Mouse (Mus musculus) lung, embryonic 14.5 days (tissue): ENCODE measurements around the gene Rapgefl1. TPM values are rescaled to one million over a fixed set of nuclear protein-coding genes. Genes with fewer than 3 reads are reported as not detected.

Source experiments
- ATAC-seq: fragments of 200-750 bp; cut with Nextera tagmentation; 2 replicates; pipeline ENCODE4 v1.8.0; 2017; ENCODE audit warnings: mild to moderate bottlenecking, moderate TSS enrichment, moderate library complexity; ENCODE audit not compliant: insufficient read depth
- DNase-seq: peaks from one replicate; pipeline ENCODE4 v3.0.0-alpha.2; 2015
- H3K27ac ChIP-seq: fragments of 300-500 bp; sonication (generic); 2 replicates; pipeline ENCODE4 v1.5.1; 2014; ENCODE audit warnings: low read depth, mild to moderate bottlenecking, moderate library complexity
- H3K27me3 ChIP-seq: fragments of 300-500 bp; sonication (generic); 2 replicates; pipeline ENCODE4 v1.6.1; 2014; ENCODE audit warnings: low read length, control low read depth; ENCODE audit not compliant: insufficient read depth
- H3K36me3 ChIP-seq: fragments of 300-500 bp; sonication (generic); 2 replicates; pipeline ENCODE4 v1.6.1; 2014; ENCODE audit warnings: control low read depth; ENCODE audit not compliant: insufficient read depth
- H3K4me1 ChIP-seq: fragments of 300-500 bp; sonication (generic); 2 replicates; pipeline ENCODE4 v1.6.1; 2014; ENCODE audit warnings: antibody characterized with exemption, control low read depth; ENCODE audit not compliant: insufficient read depth
- H3K4me2 ChIP-seq: fragments of 300-500 bp; sonication (generic); 2 replicates; pipeline ENCODE4 v1.6.1; 2014; ENCODE audit warnings: mild to moderate bottlenecking
- H3K4me3 ChIP-seq: fragments of 300-500 bp; sonication (generic); 2 replicates; pipeline ENCODE4 v1.5.1; 2014; ENCODE audit warnings: low read depth, low read length
- H3K9ac ChIP-seq: fragments of 300-500 bp; sonication (generic); 2 replicates; pipeline ENCODE4 v1.6.1; 2014
- H3K9me3 ChIP-seq: fragments of 300-500 bp; sonication (generic); 2 replicates; pipeline ENCODE4 v1.6.1; 2016; ENCODE audit warnings: low read depth, low read length, control low read depth
- CTCF ChIP-seq: IDR thresholded peaks from 2 replicates; pipeline ENCODE4 v1.5.1; 2016; ENCODE audit warnings: antibody characterized with exemption, low read depth
- WGBS: fragments of 180-500 bp; shearing (Covaris S2); extraction: QIAGEN DNeasy Blood & Tissue Kit; methylation state at CpG from one replicate; pipeline ENCODE4 v1.1.7; 2014; 5-methylcytosine and 5-hydroxymethylcytosine counted together
- polyA plus RNA-seq: library from polyadenylated mRNA; unstranded; fragments of >200 nt; fragmentation: Nextera tagmentation; extraction: Ambion mirVana; gene quantifications from 2 replicates; pipeline ENCODE4 v1.2.1, GENCODE M21; 2014

The Rapgefl1 gene
- polyA plus RNA-seq, 1 experiment from 2014 or later = 2.1 TPM

DNA sequence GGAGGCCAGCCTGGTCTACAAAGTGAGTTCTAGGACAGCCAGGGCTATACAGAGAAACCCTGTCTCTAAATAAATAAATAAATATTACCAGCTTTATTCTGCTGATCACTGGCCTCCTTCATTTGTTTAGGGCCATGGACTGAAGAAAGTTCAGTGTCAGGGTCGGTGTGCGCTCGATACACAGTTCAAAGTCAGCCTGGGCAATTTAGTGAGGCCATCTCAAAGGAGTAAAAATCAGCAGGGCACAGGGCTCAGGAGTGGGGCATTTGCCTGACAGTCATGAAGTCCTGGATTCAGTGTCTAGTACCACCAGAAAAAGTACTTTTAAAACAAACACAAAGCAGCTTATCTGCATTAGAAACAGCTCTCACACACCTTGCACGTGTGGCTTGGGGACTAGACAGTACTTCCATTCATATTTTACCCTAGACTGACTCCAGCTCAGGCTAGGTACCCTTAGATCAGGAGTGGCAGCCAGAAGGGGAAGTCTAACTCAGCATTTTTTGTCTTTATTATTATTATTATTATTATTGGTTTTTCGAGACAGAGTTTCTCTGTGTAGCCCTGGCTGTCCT lies 45.9 kb upstream of the Rapgefl1 start:
- ATAC-seq (no peak), DNase-seq (no peak)
- H3K4me3 ChIP-seq = no peak overlapping the region
- no peaks in the 10 kb centered on the region for H3K9me3 ChIP-seq
- no peaks in the 10 kb centered on the region for H3K36me3 ChIP-seq
- peaks cover 24% of the 10 kb centered on the region for H3K4me1 ChIP-seq
- no peak overlapping the region for H3K27ac ChIP-seq
- H3K4me2 ChIP-seq = no peak overlapping the region
- no peak overlapping the region for H3K9ac ChIP-seq
- 76% methylated on average over 5 of the region's 5 CpGs for WGBS
- TF ChIP-seq CTCF = no peak
- H3K27me3 ChIP-seq = no peaks in the 10 kb centered on the region

- Histone ChIP-seq H3K27ac (no peak overlapping the region), H3K9ac (no peak overlapping the region), H3K36me3 (no peaks in the 10 kb centered on the region), H3K9me3 (no peaks in the 10 kb centered on the region), H3K4me1 (peaks cover 16% of the 10 kb centered on the region), H3K27me3 (no peaks in the 10 kb centered on the region), H3K4me2 (no peak overlapping the region), H3K4me3 (no peak overlapping the region)
- ATAC-seq = no peak
- no peak for TF ChIP-seq CTCF
- DNase-seq = no peak
- WGBS = 65% methylated on average over 1 of the region's 1 CpGs
These were observed 45.1 kb upstream of the Rapgefl1 start for GRCm38 (mm10) chr11:98791448-98791847.

GRCm38 (mm10) chr11:98792081-98792480 lies 44.5 kb upstream of the Rapgefl1 start:
- ATAC-seq (no peak), DNase-seq (no peak)
- no peaks in the 10 kb centered on the region for H3K9me3 ChIP-seq
- TF ChIP-seq CTCF = no peak
- H3K4me1 ChIP-seq = peaks cover 15% of the 10 kb centered on the region
- H3K9ac ChIP-seq = no peak overlapping the region
- H3K27me3 ChIP-seq = no peaks in the 10 kb centered on the region
- H3K36me3 ChIP-seq = no peaks in the 10 kb centered on the region
- 11% methylated on average over 4 of the region's 4 CpGs for WGBS
- H3K4me2 ChIP-seq = no peak overlapping the region
- H3K27ac ChIP-seq = no peak overlapping the region
- H3K4me3 ChIP-seq = no peak overlapping the region

DNA sequence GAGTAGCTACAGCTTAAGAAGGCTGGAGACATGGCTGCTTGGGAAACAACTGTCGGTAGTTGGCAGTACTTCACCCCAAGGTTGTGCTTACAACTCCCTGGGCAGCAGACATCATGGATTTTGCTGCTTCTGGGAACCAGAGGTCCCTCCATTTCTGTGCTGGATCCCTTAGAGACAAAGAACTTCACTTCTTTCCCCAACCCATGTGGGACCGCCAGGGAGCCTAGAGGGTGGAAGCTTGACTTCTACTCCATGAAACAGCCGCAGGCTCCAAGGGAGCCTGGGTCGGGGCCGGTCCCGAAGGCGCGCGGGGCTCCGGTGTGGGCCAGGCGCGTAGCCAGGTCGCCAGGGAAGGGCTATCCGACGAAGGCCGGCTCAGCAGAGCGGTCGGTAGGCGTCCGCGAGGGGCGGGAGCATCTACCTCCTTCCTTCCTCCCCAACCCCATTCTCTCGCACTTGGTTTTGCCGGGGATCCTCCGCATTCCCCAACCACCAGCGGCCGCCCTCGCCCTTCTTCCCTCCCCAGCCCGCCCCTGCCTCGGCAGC lies 42.0 kb upstream of the Rapgefl1 start:
- Histone ChIP-seq H3K27ac (peak overlapping the region; percentile 100), H3K4me2 (peak overlapping the region; percentile 85), H3K27me3 (no peaks in the 10 kb centered on the region), H3K4me3 (peak overlapping the region; percentile 100), H3K9me3 (no peaks in the 10 kb centered on the region), H3K9ac (peak overlapping the region; percentile 99), H3K36me3 (peaks cover 23% of the 10 kb centered on the region), H3K4me1 (peaks cover 21% of the 10 kb centered on the region)
- WGBS = under 1% methylated on average over 30 of the region's 30 CpGs
- DNase-seq (peak; percentile 79), ATAC-seq (peak; percentile 68)
- peak; percentile 45 for TF ChIP-seq CTCF

DNA sequence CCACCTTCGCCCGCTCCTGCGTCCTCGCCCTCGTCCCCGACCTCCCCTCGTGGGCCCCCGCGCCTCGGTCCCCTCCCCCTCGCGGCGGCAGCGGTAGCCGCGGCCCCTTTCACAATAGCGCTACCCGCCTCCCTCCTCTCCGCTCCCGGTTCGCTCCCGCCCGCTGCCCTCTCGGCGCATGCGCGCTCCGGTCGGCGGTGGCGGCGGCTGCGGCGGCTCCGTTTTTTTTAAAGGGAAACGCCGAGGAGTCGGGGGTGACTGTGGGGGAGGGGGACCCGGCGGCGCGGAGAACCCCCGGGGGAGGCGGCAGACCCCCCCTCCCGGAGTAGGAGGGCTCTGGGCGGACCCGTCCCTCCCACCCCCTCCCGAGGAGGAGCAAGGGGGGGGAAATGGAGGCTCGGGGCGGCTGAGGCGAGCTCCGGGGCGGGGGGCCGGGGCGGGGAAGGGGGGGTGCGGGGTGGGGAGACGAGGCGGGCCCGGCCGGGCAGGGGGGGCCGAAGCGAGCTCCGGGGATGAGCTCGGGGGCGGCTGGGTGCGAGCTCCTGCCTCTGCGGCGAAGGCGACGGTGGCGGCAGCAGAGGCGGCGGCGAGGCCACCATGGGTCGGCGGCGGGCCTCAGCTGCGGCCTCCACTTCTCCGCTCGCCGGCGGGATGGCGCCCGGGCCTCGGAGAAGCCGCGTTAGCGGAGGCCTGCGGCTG lies 41.4 kb upstream of the Rapgefl1 start, which contains the start of gene Msl1:
Gene Msl1, plus strand, starts transcription at position 502 of the 699 bp plus-strand sequence.
- peaks cover 29% of the 10 kb centered on the region for H3K36me3 ChIP-seq
- H3K27ac ChIP-seq = peak within 1 kb of the TSS; percentile 100
- WGBS = 0% methylated on average over 50 of the region's 89 CpGs
- TF ChIP-seq CTCF = no peak
- H3K9ac ChIP-seq = peak within 1 kb of the TSS; percentile 99
- ATAC-seq = peak; percentile 71
- H3K9me3 ChIP-seq = no peaks in the 10 kb centered on the region
- peaks cover 17% of the 10 kb centered on the region for H3K4me1 ChIP-seq
- H3K4me2 ChIP-seq = peak within 1 kb of the TSS; percentile 85
- no peaks in the 10 kb centered on the region for H3K27me3 ChIP-seq
- H3K4me3 ChIP-seq = peak within 1 kb of the TSS; percentile 100
- DNase-seq = peak; percentile 92

DNA sequence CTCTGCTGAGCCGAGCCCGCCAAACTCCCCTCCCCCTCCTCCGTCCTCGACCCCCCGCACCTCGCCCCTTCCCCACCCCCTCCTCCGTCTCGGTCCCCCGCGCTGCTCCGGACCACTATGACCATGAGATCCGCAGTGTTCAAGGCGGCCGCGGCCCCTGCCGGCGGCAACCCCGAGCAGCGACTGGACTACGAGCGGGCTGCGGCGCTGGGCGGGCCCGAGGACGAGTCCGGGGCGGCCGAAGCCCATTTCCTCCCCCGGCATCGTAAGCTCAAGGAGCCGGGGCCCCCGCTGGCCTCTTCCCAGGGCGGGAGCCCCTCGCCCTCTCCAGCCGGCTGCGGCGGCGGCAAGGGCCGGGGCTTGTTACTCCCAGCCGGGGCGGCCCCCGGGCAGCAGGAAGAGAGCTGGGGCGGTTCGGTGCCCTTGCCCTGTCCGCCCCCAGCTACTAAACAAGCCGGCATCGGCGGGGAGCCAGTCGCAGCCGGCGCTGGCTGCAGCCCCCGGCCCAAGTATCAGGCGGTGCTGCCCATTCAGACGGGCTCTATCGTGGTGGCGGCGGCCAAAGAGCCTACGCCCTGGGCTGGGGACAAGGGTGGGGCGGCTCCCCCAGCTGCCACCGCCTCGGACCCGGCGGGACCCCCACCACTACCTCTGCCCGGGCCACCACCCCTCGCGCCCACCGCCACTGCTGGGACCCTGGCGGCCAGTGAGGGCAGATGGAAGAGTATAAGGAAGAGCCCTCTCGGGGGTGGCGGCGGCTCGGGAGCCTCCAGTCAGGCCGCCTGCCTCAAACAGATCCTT lies 40.7 kb upstream of the Rapgefl1 start:
- H3K4me1 ChIP-seq = peaks cover 17% of the 10 kb centered on the region
- H3K27ac ChIP-seq = peak overlapping the region; percentile 100
- ATAC-seq (peak; percentile 38), DNase-seq (peak; percentile 65)
- H3K9me3 ChIP-seq = no peaks in the 10 kb centered on the region
- peak; percentile 20; the same call in 1 of the 2 replicates for TF ChIP-seq CTCF
- H3K36me3 ChIP-seq = peaks cover 37% of the 10 kb centered on the region
- H3K4me3 ChIP-seq = peak overlapping the region; percentile 100
- peak overlapping the region; percentile 85 for H3K4me2 ChIP-seq
- H3K9ac ChIP-seq = peak overlapping the region; percentile 99
- under 1% methylated on average over 62 of the region's 74 CpGs for WGBS
- H3K27me3 ChIP-seq = no peaks in the 10 kb centered on the region
